Mouse (Mus musculus) megakaryocyte, adult 5-6 weeks (primary cell): ENCODE data around the gene Mettl7a3. TPM values are rescaled to one million over a fixed set of nuclear protein-coding genes. Genes with fewer than 3 reads are reported as not detected.
A peak's percentile ranks its signal among the peaks of the same experiment; 100 is the strongest.
"Not testable (repeated sequence)": the region's sequence is repeated elsewhere in the genome, so short reads cannot be mapped to it uniquely, and the experiment has no call there.

Experiments used
- ATAC-seq: 2 replicates; pipeline ENCODE4 v1.8.0; 2016; ENCODE audit warnings: mild to moderate bottlenecking, inconsistent platforms; ENCODE audit not compliant: poor library complexity, severe bottlenecking
- total RNA-seq, 2 experiments: library from RNA; stranded (forward) in 1 of 2; stranded (reverse) in 1 of 2; fragments of 153-499, 151-499 nt in 1 of 2; fragments of 221-1000, 200-1000 nt in 1 of 2; gene quantifications; 2 replicates each; pipeline versions ENCODE4 v1.2.3 to v1.2.4; 2015 to 2017

The Mettl7a3 gene
- total RNA-seq, 2 experiments from 2014 or later, result not detected

- not testable (repeated sequence) for ATAC-seq
Observed at GRCm38 (mm10) chr15:100328089-100328488, 6.6 kb upstream of the Mettl7a3 start.

GRCm38 (mm10) chr15:100329336-100329735, 5.4 kb upstream of the Mettl7a3 start:
- ATAC-seq, result not testable (repeated sequence)

- no peak for ATAC-seq
Observed at GRCm38 (mm10) chr15:100330739-100331138, 4.0 kb upstream of the Mettl7a3 start.

- peak; percentile 75 for ATAC-seq
Observed at GRCm38 (mm10) chr15:100332077-100332961, 2.4 kb upstream of the Mettl7a3 start.

GRCm38 (mm10) chr15:100337328-100337727, 2.6 kb downstream of the Mettl7a3 start:
- not testable (repeated sequence) for ATAC-seq

- peak; percentile 59; the same call in 1 of the 2 replicates for ATAC-seq
Observed at GRCm38 (mm10) chr15:100337847-100338246, 3.1 kb downstream of the Mettl7a3 start.

- not testable (repeated sequence) for ATAC-seq
Observed at GRCm38 (mm10) chr15:100341314-100341980, 6.7 kb downstream of the Mettl7a3 start.

GRCm38 (mm10) chr15:100345484-100345883, 10.8 kb downstream of the Mettl7a3 start:
- ATAC-seq, result no peak

- ATAC-seq, result no peak
Observed at GRCm38 (mm10) chr15:100346761-100347160, 12.0 kb downstream of the Mettl7a3 start.

- no peak for ATAC-seq
Observed at GRCm38 (mm10) chr15:100349496-100349895, 14.8 kb downstream of the Mettl7a3 start.

GRCm38 (mm10) chr15:100351501-100352060, 16.9 kb downstream of the Mettl7a3 start:
- no peak for ATAC-seq

- no peak for ATAC-seq
Observed at GRCm38 (mm10) chr15:100352711-100353250, 18.1 kb downstream of the Mettl7a3 start, which contains the start of the genes Methig1 and Mettl7a2. TSS of gene Methig1 (plus strand) at chr15:100353149. TSS of gene Mettl7a2 (plus strand) at chr15:100353200.

GRCm38 (mm10) chr15:100353399-100353798, 18.7 kb downstream of the Mettl7a3 start:
- peak; percentile 40; the same call in 1 of the 2 replicates for ATAC-seq

- ATAC-seq, result no peak
Observed at GRCm38 (mm10) chr15:100355876-100356275, 21.1 kb downstream of the Mettl7a3 start.

GRCm38 (mm10) chr15:100364242-100364641, 29.5 kb downstream of the Mettl7a3 start, which contains the start of gene Higd1c:
TSS of gene Higd1c (plus strand) at chr15:100364542.
- ATAC-seq, result no peak

GRCm38 (mm10) chr15:100365967-100366366, 31.2 kb downstream of the Mettl7a3 start:
- not testable (repeated sequence) for ATAC-seq

- ATAC-seq, result no peak
Observed at GRCm38 (mm10) chr15:100367119-100367518, 32.4 kb downstream of the Mettl7a3 start.

- ATAC-seq, result no peak
Observed at GRCm38 (mm10) chr15:100375066-100375465, 40.3 kb downstream of the Mettl7a3 start.

GRCm38 (mm10) chr15:100377847-100378505, 43.2 kb downstream of the Mettl7a3 start:
- peak; percentile 74 for ATAC-seq

- ATAC-seq, result no peak
Observed at GRCm38 (mm10) chr15:100379658-100380057, 44.9 kb downstream of the Mettl7a3 start.
